Mouse (Mus musculus) frontal cortex, adult (tissue): ENCODE data around the gene Abhd2.
A peak's percentile ranks its signal among the peaks of the same experiment; 100 is the strongest.

Experiments used
- ATAC-seq: cut with Nextera tagmentation; 2 replicates; pipeline ENCODE4 v1.9.2; 2017; ENCODE audit warnings: mild to moderate bottlenecking, moderate library complexity, mixed read lengths; ENCODE audit not compliant: low TSS enrichment

Gene Abhd2

GRCm38 (mm10) chr7:79293605-79294232, 20.7 kb downstream of the Abhd2 start:
- no peak for ATAC-seq

DNA sequence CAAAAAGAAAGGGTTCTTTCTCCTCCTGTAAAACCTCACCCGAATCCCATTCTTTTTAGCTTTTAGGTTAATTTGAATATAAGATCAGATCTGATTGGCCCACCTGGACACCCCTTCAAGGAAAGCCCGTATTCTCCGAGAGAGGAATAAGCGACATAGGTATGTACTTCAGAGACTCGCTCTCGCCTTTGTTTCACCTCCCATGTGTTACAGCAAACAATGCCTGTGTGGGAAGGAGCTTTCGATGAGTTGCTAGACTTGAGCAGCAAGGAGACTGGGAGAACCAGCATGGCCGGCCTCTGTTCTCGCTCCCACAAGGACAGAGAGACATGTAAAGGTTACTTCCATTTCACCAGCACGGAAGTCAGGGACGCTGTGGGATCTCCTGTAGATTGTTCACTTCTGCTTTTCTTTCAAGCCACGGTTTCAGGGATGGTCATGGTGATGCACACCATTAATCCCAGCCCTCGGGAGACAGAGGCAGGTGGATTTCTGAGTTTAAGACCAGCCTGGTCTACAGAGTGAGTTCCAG, 21.5 kb downstream of the Abhd2 start:
- no peak for ATAC-seq

DNA sequence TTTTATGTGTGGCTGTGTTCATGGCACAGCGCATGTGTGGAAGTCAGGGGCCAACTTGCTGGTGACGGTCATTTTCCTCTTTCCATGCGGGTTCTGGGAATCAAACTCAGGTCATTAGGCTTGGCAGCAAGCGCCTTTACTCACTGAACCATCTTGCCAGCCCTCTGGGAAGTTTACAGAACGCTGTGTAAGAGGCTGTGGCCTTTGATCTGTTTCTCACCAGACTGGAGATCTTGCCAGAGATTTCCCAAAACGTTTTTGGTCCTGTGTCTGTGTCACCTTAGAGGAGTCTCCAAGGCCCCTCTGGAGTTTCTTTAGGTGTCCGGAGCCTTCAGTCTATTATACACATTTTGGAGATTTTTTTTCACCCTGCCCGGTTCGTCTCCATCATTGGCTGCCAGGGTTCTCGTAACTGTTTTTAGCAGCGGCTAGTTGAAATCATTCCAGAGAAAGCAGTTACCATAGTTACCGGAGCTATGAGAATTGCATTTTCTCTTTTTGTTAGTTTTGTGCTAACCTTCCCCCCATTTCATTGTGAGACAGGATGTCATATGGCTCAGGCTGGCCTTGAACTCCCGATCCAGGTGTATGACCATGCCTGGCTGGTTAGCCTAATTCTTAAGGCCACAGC, 22.3 kb downstream of the Abhd2 start:
- peak; percentile 54 for ATAC-seq

- no peak for ATAC-seq
Observed at GRCm38 (mm10) chr7:79298681-79299080, 25.7 kb downstream of the Abhd2 start.

GRCm38 (mm10) chr7:79299548-79299947, 26.5 kb downstream of the Abhd2 start:
- no peak for ATAC-seq

DNA sequence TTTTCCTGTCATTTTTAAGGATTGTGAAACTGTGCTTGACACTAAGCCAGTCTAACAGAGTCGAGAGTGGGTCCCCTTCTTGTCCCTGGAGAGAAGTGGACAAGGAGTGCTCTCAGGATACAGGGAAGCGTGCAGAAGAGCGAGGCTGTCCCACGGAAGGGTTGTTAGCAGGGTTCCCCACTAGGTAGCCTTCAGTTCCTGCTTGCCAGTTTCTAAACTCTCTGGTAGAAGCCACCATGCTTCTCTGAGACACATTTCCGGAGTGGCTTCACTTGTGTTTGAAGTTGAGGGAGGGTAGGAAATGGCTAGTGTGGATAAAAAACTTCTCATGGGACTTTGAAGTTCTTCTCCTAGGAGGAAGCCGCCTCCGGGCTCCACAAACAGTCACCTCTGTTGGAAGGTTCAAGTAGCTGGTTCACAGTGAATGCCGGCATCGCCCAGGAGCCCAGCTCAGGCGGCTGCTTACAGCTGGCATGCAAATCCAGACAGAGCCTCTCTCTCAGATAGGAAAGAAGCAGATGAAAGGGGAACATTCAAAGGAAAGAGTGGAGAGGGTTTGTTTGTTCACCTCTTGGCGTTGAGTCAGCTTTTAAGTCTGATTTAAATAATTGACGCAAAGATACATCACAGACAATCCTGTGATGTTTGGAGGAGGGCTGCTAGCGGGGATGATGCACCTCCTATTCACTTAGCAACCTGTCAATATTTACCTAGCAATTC, 27.6 kb downstream of the Abhd2 start:
- ATAC-seq = peak; percentile 41

GRCm38 (mm10) chr7:79302145-79302544, 29.1 kb downstream of the Abhd2 start:
- no peak for ATAC-seq

GRCm38 (mm10) chr7:79302586-79302985, 29.6 kb downstream of the Abhd2 start:
- no peak for ATAC-seq

DNA sequence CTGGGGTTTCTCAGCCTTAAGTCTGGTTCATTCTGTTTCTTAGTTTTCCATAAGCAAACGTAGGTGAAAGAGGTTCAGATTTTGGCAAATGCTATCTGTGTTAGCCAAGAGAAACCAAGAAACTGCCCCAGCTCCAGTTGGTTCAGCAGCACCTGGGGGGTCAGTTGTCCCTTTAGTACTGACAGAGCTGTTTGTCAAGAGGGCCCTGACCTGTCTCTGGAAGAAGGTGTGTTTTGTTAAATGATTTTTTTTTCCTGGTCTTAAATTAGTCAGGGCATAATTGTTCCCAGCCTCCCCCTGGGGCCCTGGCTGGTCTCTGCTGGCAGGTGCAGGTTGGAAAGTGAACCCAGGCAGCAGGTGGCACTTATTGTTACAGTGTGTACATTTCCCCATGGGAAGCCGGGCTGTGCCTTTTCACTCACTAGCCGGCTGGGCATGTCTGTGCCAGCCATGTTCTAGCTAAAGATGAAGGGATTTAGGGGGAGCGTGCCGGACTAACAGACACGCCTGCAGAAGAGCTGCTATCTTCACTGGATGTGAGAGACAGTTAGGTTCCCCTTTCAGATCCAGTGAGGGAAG, 30.3 kb downstream of the Abhd2 start:
- no peak for ATAC-seq

- ATAC-seq = 0 out of 2 replicates have a peak, but pooled peaks have one; percentile 10
Observed at GRCm38 (mm10) chr7:79308455-79309030, 35.5 kb downstream of the Abhd2 start.

GRCm38 (mm10) chr7:79309247-79310190, 36.5 kb downstream of the Abhd2 start:
- peak; percentile 24; the same call in 1 of the 2 replicates for ATAC-seq

- no peak for ATAC-seq
Observed at GRCm38 (mm10) chr7:79310191-79310555, 37.2 kb downstream of the Abhd2 start.

DNA sequence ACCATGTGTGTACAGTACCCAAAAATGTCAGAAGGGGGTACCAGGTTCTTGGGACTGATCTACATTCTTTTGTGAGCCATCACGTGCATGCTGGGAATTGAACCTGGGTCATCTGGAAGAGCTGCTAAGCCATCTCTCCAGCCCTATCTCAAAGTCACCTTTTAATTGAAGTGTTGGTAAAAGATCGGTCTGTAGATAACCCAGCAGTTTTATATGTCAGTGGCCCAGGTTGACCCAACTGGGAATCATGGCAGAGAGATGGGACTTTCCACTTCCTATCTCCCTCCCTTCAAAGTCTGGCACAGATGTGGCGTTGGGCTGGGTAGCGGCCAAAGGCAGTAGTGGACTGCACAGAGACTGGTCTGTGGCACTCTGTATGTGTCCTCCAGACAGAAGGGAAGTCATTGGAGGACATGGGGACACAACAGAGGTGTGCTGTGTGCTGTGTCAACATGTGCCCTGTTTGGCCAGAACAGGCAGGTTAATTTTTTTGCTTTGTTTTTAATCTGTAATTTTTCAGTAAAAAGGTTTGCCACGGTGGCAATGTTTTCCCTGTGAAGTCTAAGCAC, 38.5 kb downstream of the Abhd2 start:
- ATAC-seq = no peak

DNA sequence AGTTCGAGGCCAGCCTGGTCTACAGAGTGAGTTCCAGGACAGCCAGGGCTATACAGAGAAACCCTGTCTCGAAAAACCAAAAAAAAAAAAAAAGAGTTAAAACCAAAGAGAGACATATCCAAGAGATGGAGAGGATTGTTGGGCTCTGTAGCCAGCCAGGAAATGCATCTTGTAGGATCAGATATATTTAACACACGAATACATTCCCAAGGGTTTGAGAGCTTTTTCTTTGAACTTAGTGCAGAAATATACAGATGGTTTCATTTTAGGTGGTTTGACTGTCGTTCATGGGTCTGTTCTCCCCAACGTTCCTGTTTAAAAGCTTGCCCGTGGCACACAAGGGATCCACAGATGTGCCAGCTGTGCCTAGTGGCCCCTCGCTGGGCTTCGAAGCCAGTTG, 39.2 kb downstream of the Abhd2 start:
- ATAC-seq = 0 out of 2 replicates have a peak, but pooled peaks have one; percentile 21

- no peak for ATAC-seq
Observed at GRCm38 (mm10) chr7:79313519-79314059, 40.6 kb downstream of the Abhd2 start.

GRCm38 (mm10) chr7:79314517-79314916, 41.5 kb downstream of the Abhd2 start:
- no peak for ATAC-seq

- ATAC-seq = peak; percentile 47
Observed at GRCm38 (mm10) chr7:79315149-79315548, 42.1 kb downstream of the Abhd2 start.

DNA sequence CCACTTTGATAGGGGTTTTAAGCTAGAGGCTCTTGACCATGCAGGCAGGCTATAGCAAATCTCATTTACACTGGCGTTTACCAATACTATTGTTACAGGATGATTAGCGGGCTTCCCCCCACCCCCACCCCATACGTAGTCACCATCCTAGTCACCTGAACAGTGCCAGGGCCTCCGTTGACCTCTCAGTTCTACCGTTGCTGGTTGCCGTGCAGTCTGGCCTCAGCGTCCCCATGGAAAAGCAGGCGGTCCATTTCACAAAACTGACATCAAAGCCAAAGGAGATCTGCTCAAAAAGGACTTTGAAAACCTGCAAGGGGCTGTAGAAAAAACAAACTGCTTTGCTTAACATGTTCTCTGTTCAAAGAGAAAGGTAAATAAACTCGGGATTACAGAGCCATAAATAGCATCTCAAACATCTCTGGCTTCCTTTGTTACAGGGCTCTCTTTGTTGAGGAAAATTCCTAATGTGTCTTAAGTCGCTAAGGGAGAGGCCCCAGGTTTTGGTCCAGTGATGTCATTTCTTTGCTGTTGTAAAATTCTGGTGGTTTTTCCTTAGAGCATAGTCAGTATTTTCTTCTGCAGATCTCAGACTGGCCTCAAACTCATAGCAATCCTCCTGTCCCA, 43.2 kb downstream of the Abhd2 start:
- no peak for ATAC-seq

GRCm38 (mm10) chr7:79317576-79317975, 44.6 kb downstream of the Abhd2 start:
- no peak for ATAC-seq
